Mouse (Mus musculus) C2C12 (cell line): ENCODE data around the gene P2ry1.

Source experiments
- CEBPB ChIP-seq: IDR thresholded peaks from one replicate; pipeline ENCODE4 v1.6.1; 2011; ENCODE audit warnings: low read depth, mild to moderate bottlenecking, control low read depth, moderate library complexity
- CTCF ChIP-seq: IDR thresholded peaks from one replicate; pipeline ENCODE4 v1.5.1; 2011; ENCODE audit not compliant: control insufficient read depth, insufficient read depth, insufficient read length
- MAX ChIP-seq: IDR thresholded peaks from one replicate; pipeline ENCODE4 v1.6.1; 2011; ENCODE audit warnings: mild to moderate bottlenecking, control low read depth
- MYOG ChIP-seq: IDR thresholded peaks from one replicate; pipeline ENCODE4 v1.6.1; 2011; ENCODE audit not compliant: control insufficient read depth, insufficient read length; ENCODE audit errors: extremely low read depth
- USF1 ChIP-seq: IDR thresholded peaks from one replicate; pipeline ENCODE4 v1.6.1; 2011; ENCODE audit warnings: low read depth, mild to moderate bottlenecking, control low read depth, moderate library complexity

- TF ChIP-seq CTCF (no peak), USF1 (no peak), CEBPB (no peak), MAX (no peak), MYOG (no peak)
Measured at GRCm38 (mm10) chr3:61035633-61036032, 33.0 kb downstream of the P2ry1 start.
